Mouse (Mus musculus) embryonic facial prominence, embryonic 13.5 days (tissue): ENCODE results near the gene Rln3. TPM values are rescaled to one million over a fixed set of nuclear protein-coding genes. Genes with fewer than 3 reads are reported as not detected.
"Not testable (repeated sequence)": the region's sequence is repeated elsewhere in the genome, so short reads cannot be mapped to it uniquely, and the experiment has no call there.

Source experiments
- ATAC-seq: fragments of 200-750 bp; cut with Nextera tagmentation; 2 replicates; pipeline ENCODE4 v1.8.0; 2017; ENCODE audit warnings: low read depth; ENCODE audit not compliant: insufficient number of reproducible peaks, insufficient read depth, low FRiP score, low TSS enrichment
- H3K27ac ChIP-seq: fragments of 300-500 bp; sonication (generic); 2 replicates; pipeline ENCODE4 v1.5.1; 2015; ENCODE audit warnings: moderate library complexity, mild to moderate bottlenecking, inconsistent platforms
- H3K27me3 ChIP-seq: fragments of 300-500 bp; sonication (generic); 2 replicates; pipeline ENCODE4 v1.6.1; 2015; ENCODE audit warnings: mild to moderate bottlenecking, inconsistent platforms
- H3K36me3 ChIP-seq: fragments of 300-500 bp; sonication (generic); 2 replicates; pipeline ENCODE4 v1.6.1; 2015; ENCODE audit warnings: mild to moderate bottlenecking, inconsistent platforms
- H3K4me1 ChIP-seq: fragments of 300-500 bp; sonication (generic); 2 replicates; pipeline ENCODE4 v1.6.1; 2015; ENCODE audit warnings: inconsistent platforms
- H3K4me2 ChIP-seq: fragments of 300-500 bp; sonication (generic); 2 replicates; pipeline ENCODE4 v1.6.1; 2015; ENCODE audit warnings: moderate library complexity, mild to moderate bottlenecking, inconsistent platforms
- H3K4me3 ChIP-seq: fragments of 300-500 bp; sonication (generic); 2 replicates; pipeline ENCODE4 v1.5.1; 2015; ENCODE audit warnings: mild to moderate bottlenecking, inconsistent platforms
- H3K9ac ChIP-seq: fragments of 300-500 bp; sonication (generic); 2 replicates; pipeline ENCODE4 v1.6.1; 2015; ENCODE audit warnings: mild to moderate bottlenecking, inconsistent platforms
- H3K9me3 ChIP-seq: fragments of 300-500 bp; sonication (generic); 2 replicates; pipeline ENCODE4 v1.6.1; 2016; ENCODE audit warnings: inconsistent platforms
- WGBS: fragments of 180-500 bp; shearing (Covaris S2); methylation state at CpG from one replicate; pipeline ENCODE4 v1.1.7; 2015; ENCODE audit warnings: mixed read lengths; 5-methylcytosine and 5-hydroxymethylcytosine counted together
- polyA plus RNA-seq: library from polyadenylated mRNA; unstranded; fragments of >200 nt; fragmentation: Nextera tagmentation; extraction: Ambion mirVana; gene quantifications from 2 replicates; pipeline ENCODE4 v1.2.1, GENCODE M21; 2015

Gene Rln3
- polyA plus RNA-seq, 1 experiment from 2014 or later: not detected

- Histone ChIP-seq H3K4me3 (no peak overlapping the region), H3K27ac (no peak overlapping the region), H3K36me3 (no peaks in the 10 kb centered on the region), H3K4me1 (peaks cover 13% of the 10 kb centered on the region), H3K27me3 (peaks cover 37% of the 10 kb centered on the region), H3K9ac (no peak overlapping the region), H3K9me3 (no peaks in the 10 kb centered on the region), H3K4me2 (no peak overlapping the region)
- 78% methylated on average over 9 of the region's 9 CpGs for WGBS
- no peak for ATAC-seq
Measured at GRCm38 (mm10) chr8:84019738-84020137, 25.1 kb downstream of the Rln3 start.

DNA sequence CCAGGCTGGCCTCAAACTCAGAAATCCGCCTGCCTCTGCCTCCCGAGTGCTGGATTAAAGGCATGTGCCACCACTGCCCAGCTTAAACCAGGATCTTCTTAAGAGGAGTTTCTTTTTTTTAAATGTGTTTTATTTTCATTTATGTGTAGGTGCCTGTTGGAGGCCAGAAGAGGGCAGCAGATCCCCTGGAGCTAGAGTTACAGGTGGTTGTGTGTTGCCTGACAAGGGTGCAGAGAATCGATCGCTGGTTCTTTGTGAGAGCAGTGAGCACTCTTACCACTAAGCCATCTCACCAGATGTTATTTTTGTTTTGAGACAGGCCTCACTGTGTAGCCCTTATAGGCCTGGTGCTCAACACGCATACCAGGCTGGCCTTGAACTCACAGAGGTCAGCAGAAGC, 29.0 kb downstream of the Rln3 start:
- Histone ChIP-seq H3K36me3 (no peaks in the 10 kb centered on the region), H3K4me1 (peaks cover 18% of the 10 kb centered on the region), H3K9me3 (no peaks in the 10 kb centered on the region), H3K27me3 (peaks cover 46% of the 10 kb centered on the region), H3K27ac (no peak overlapping the region), H3K9ac (no peak overlapping the region), H3K4me2 (no peak overlapping the region), H3K4me3 (no peak overlapping the region)
- 91% methylated on average over 5 of the region's 5 CpGs for WGBS
- ATAC-seq: no peak

- WGBS: 5% methylated on average over 35 of the region's 35 CpGs
- Histone ChIP-seq H3K4me1 (peaks cover 28% of the 10 kb centered on the region), H3K4me2 (peak overlapping the region; percentile 97), H3K27ac (no peak overlapping the region), H3K36me3 (no peaks in the 10 kb centered on the region), H3K27me3 (peaks cover 53% of the 10 kb centered on the region), H3K4me3 (peak overlapping the region; percentile 56), H3K9me3 (no peaks in the 10 kb centered on the region), H3K9ac (peak overlapping the region; percentile 69; the same call in 1 of the 2 replicates)
- no peak for ATAC-seq
Measured at GRCm38 (mm10) chr8:84012499-84013165, 32.2 kb downstream of the Rln3 start.

GRCm38 (mm10) chr8:84011705-84012498, 32.9 kb downstream of the Rln3 start, which contains the start of gene 2210011C24Rik:
Gene 2210011C24Rik (minus strand): TSS chr8:84012171.
- H3K27ac ChIP-seq: no peak within 1 kb of the TSS
- no peaks in the 10 kb centered on the region for H3K9me3 ChIP-seq
- 1% methylated on average over 45 of the region's 45 CpGs for WGBS
- peak within 1 kb of the TSS; percentile 97 for H3K4me2 ChIP-seq
- no peaks in the 10 kb centered on the region for H3K36me3 ChIP-seq
- peaks cover 28% of the 10 kb centered on the region for H3K4me1 ChIP-seq
- peak within 1 kb of the TSS; percentile 69 for H3K9ac ChIP-seq
- peak within 1 kb of the TSS; percentile 56 for H3K4me3 ChIP-seq
- H3K27me3 ChIP-seq: peaks cover 53% of the 10 kb centered on the region
- no peak for ATAC-seq

- no peaks in the 10 kb centered on the region for H3K9me3 ChIP-seq
- ATAC-seq: no peak
- H3K36me3 ChIP-seq: no peaks in the 10 kb centered on the region
- peaks cover 28% of the 10 kb centered on the region for H3K4me1 ChIP-seq
- 2% methylated on average over 83 of the region's 83 CpGs for whole genome bisulfite sequencing
- H3K27ac ChIP-seq: no peak overlapping the region
- H3K9ac ChIP-seq: peak overlapping the region; percentile 69
- H3K4me3 ChIP-seq: peak overlapping the region; percentile 56
- peaks cover 53% of the 10 kb centered on the region for H3K27me3 ChIP-seq
- H3K4me2 ChIP-seq: peak overlapping the region; percentile 97
Measured at GRCm38 (mm10) chr8:84010625-84011611, 33.9 kb downstream of the Rln3 start.

GRCm38 (mm10) chr8:84009876-84010275, 34.9 kb downstream of the Rln3 start:
- H3K27me3 ChIP-seq: peaks cover 52% of the 10 kb centered on the region
- no peak overlapping the region for H3K27ac ChIP-seq
- H3K36me3 ChIP-seq: no peaks in the 10 kb centered on the region
- no peaks in the 10 kb centered on the region for H3K9me3 ChIP-seq
- 1% methylated on average over 11 of the region's 11 CpGs for WGBS
- peaks cover 32% of the 10 kb centered on the region for H3K4me1 ChIP-seq
- H3K4me3 ChIP-seq: no peak overlapping the region
- no peak overlapping the region for H3K9ac ChIP-seq
- H3K4me2 ChIP-seq: no peak overlapping the region
- no peak for ATAC-seq

DNA sequence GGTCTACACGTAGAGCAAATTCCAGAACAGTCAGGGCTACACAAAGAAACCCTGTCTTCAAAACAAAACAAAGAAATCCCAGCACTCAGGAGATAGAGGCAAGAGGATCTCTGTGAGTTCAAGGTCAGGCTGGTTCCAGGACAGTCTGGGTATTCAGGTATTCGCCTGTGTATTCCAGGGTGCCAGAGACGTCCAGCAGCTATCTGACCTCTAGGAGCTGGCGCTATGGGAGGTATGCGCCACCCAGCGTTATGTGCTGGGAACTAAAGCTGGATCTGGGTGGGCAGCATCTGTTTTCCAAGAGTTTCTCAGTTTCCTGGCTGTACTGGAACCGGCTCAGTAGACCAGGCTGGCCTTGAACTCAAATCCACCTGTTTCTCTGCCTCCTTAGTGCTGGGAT, 36.4 kb downstream of the Rln3 start:
- Histone ChIP-seq H3K4me2 (no peak overlapping the region), H3K9ac (no peak overlapping the region), H3K4me1 (peaks cover 41% of the 10 kb centered on the region), H3K9me3 (no peaks in the 10 kb centered on the region), H3K27ac (no peak overlapping the region), H3K27me3 (peaks cover 39% of the 10 kb centered on the region), H3K4me3 (no peak overlapping the region), H3K36me3 (no peaks in the 10 kb centered on the region)
- no peak for ATAC-seq
- WGBS: 27% methylated on average over 7 of the region's 7 CpGs

DNA sequence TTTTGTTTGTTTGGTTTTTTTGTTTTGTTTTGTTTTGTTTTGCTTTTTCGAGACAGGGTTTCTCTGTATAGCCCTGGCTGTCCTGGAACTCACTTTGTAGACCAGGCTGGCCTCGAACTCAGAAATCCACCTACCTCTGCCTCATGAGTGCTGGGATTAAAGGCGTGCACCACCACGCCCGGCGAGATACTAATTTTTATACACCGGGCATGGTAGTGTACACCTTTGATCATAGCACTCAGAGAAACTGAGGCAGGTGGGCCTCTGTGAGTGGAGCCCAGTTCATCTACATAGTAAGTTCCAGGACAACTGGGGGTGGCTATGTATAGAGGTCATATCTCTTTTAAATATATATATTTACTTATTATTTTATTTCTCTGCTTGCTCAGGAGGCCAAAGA, 39.3 kb downstream of the Rln3 start:
- not testable (repeated sequence) for H3K9me3 ChIP-seq, H3K27ac ChIP-seq, ATAC-seq, H3K4me3 ChIP-seq, H3K9ac ChIP-seq
- Histone ChIP-seq H3K27me3 (peaks cover 15% of the 10 kb centered on the region), H3K4me1 (peaks cover 40% of the 10 kb centered on the region), H3K4me2 (peak overlapping the region; percentile 90), H3K36me3 (peaks cover 15% of the 10 kb centered on the region)
- WGBS: 95% methylated on average over 7 of the region's 7 CpGs

DNA sequence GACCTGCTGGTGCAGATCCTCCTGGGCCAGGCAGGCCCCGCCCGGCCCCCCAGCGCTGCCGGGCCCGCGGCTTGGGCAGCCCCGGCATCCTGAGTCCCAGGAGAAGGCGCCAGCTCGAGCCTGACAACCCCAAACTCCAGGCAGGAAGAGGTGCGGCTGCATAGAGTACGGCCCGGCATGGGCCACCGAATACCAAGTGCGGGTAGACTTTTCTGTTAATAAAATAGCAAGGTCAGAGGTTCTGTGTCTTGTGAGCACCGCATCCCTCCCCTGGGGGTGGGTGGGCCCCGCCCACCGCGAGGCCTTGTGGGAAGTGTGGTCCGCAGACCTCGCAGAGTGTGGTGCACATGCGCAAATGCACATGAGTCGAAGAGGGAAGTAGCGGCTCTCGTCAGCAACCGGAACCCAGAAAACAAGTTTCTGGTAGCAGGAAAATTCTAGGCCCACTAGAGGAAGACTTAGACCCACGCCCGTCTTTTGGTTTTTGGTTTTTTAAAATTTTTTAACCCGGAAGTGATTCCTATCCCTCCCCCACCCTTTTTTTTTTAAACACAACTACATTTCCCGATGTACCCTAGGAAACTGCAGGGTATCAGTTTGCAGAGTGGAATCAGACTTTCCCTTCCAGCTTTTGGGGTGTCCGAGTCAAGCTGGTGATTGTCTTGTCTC, 40.1 kb downstream of the Rln3 start:
- Histone ChIP-seq H3K9ac (peak overlapping the region; percentile 85), H3K4me3 (peak overlapping the region; percentile 61), H3K4me1 (peaks cover 40% of the 10 kb centered on the region), H3K36me3 (peaks cover 20% of the 10 kb centered on the region), H3K27ac (peak overlapping the region; percentile 94), H3K4me2 (peak overlapping the region; percentile 90), H3K27me3 (peaks cover 7% of the 10 kb centered on the region; the same call in 1 of the 2 replicates), H3K9me3 (no peaks in the 10 kb centered on the region)
- ATAC-seq: peak; percentile 81
- under 1% methylated on average over 30 of the region's 30 CpGs for WGBS

- H3K9ac ChIP-seq: peak overlapping the region; percentile 85
- ATAC-seq: no peak
- H3K27ac ChIP-seq: peak overlapping the region; percentile 94
Measured at GRCm38 (mm10) chr8:84003612-84004246, 41.1 kb downstream of the Rln3 start.

More at GRCm38 (mm10) chr8:84003612-84004246, 41.1 kb downstream of the Rln3 start:
- Histone ChIP-seq H3K27me3 (0 out of 2 replicates have a peak, but pooled peaks cover 5% of the 10 kb centered on the region), H3K4me3 (peak overlapping the region; percentile 61), H3K9me3 (no peaks in the 10 kb centered on the region), H3K4me1 (peaks cover 47% of the 10 kb centered on the region), H3K4me2 (peak overlapping the region; percentile 90), H3K36me3 (peaks cover 24% of the 10 kb centered on the region)
- WGBS: 62% methylated on average over 6 of the region's 6 CpGs
